Mouse (Mus musculus) forebrain, postnatal 0 days (tissue): ENCODE measurements around the gene Runx1. TPM values are rescaled to one million over a fixed set of nuclear protein-coding genes. Genes with fewer than 3 reads are reported as not detected.
A peak's percentile ranks its signal among the peaks of the same experiment; 100 is the strongest.

Experiments used
- ATAC-seq: fragments of 200-750 bp; cut with Nextera tagmentation; 2 replicates; pipeline ENCODE4 v1.8.0; 2017; ENCODE audit warnings: mild to moderate bottlenecking, moderate library complexity
- DNase-seq: peaks from one replicate; pipeline ENCODE4 v3.0.0-alpha.2; 2015
- H3K27ac ChIP-seq: fragments of 300-500 bp; sonication (generic); 2 replicates; pipeline ENCODE4 v1.5.1; 2014; ENCODE audit warnings: low read depth, mild to moderate bottlenecking, antibody characterized with exemption, low read length, moderate library complexity, mixed read lengths
- H3K27me3 ChIP-seq: fragments of 300-500 bp; sonication (generic); 2 replicates; pipeline ENCODE4 v1.6.1; 2014; ENCODE audit warnings: mild to moderate bottlenecking, low read length, mixed read lengths; ENCODE audit not compliant: insufficient read depth
- H3K36me3 ChIP-seq: fragments of 300-500 bp; sonication (generic); 2 replicates; pipeline ENCODE4 v1.6.1; 2014; ENCODE audit warnings: mild to moderate bottlenecking, moderate library complexity; ENCODE audit not compliant: insufficient read depth
- H3K4me1 ChIP-seq: fragments of 300-500 bp; sonication (generic); 2 replicates; pipeline ENCODE4 v1.6.1; 2014; ENCODE audit warnings: antibody characterized with exemption; ENCODE audit not compliant: insufficient read depth
- H3K4me2 ChIP-seq: fragments of 300-500 bp; sonication (generic); 2 replicates; pipeline ENCODE4 v1.6.1; 2014; ENCODE audit warnings: low read depth, mild to moderate bottlenecking, moderate library complexity
- H3K4me3 ChIP-seq: fragments of 300-500 bp; sonication (generic); 2 replicates; pipeline ENCODE4 v1.5.1; 2014; ENCODE audit warnings: low read depth, low read length, mixed read lengths
- H3K9ac ChIP-seq: fragments of 300-500 bp; sonication (generic); 2 replicates; pipeline ENCODE4 v1.6.1; 2014; ENCODE audit warnings: mild to moderate bottlenecking
- H3K9me3 ChIP-seq: fragments of 300-500 bp; sonication (generic); 2 replicates; pipeline ENCODE4 v1.6.1; 2016; ENCODE audit warnings: low read length
- CTCF ChIP-seq: sonication (generic); IDR thresholded peaks from 2 replicates; pipeline ENCODE4 v1.5.1; 2016; ENCODE audit warnings: antibody characterized with exemption, control low read depth, low read depth
- whole genome bisulfite sequencing: fragments of 180-500 bp; shearing (Covaris S2); extraction: QIAGEN DNeasy Blood & Tissue Kit; methylation state at CpG from one replicate; pipeline ENCODE4 v1.1.7; 2014; 5-methylcytosine and 5-hydroxymethylcytosine counted together
- polyA plus RNA-seq: library from polyadenylated mRNA; unstranded; fragments of >200 nt; fragmentation: Nextera tagmentation; extraction: Ambion mirVana; gene quantifications from 2 replicates; pipeline ENCODE4 v1.2.1, GENCODE M21; 2015
- total RNA-seq: library from RNA; depleted of rRNA; stranded (reverse); fragments of >200 nt; gene quantifications from 2 replicates; pipeline ENCODE4 v1.2.3, GENCODE M21; 2014

Gene Runx1
- total and polyA plus RNA-seq, 2 experiments from 2014 or later = 0.46 to 1.2 TPM

- Histone ChIP-seq H3K27ac (no peak overlapping the region), H3K4me1 (no peaks in the 10 kb centered on the region), H3K9ac (no peak overlapping the region), H3K4me2 (no peak overlapping the region), H3K27me3 (no peaks in the 10 kb centered on the region), H3K4me3 (no peak overlapping the region), H3K9me3 (no peaks in the 10 kb centered on the region), H3K36me3 (no peaks in the 10 kb centered on the region)
- 99% methylated on average over 7 of the region's 7 CpGs for WGBS
- DNase-seq = no peak
- no peak for TF ChIP-seq CTCF
- ATAC-seq = no peak
Measured at GRCm38 (mm10) chr16:92629829-92630228, 196.1 kb downstream of the Runx1 start.

- Histone ChIP-seq H3K27me3 (no peaks in the 10 kb centered on the region), H3K4me2 (no peak overlapping the region), H3K27ac (no peak overlapping the region), H3K9me3 (no peaks in the 10 kb centered on the region), H3K36me3 (no peaks in the 10 kb centered on the region), H3K4me1 (no peaks in the 10 kb centered on the region), H3K4me3 (no peak overlapping the region), H3K9ac (no peak overlapping the region)
- no peak for DNase-seq
- WGBS = 11% methylated on average over 6 of the region's 6 CpGs
- peak; percentile 74 for ATAC-seq
- TF ChIP-seq CTCF = no peak
Measured at GRCm38 (mm10) chr16:92627262-92627661, 198.7 kb downstream of the Runx1 start.

GRCm38 (mm10) chr16:92623953-92624352 is 202.0 kb downstream of the Runx1 start:
- Histone ChIP-seq H3K27me3 (no peaks in the 10 kb centered on the region), H3K4me2 (no peak overlapping the region), H3K4me3 (no peak overlapping the region), H3K9me3 (no peaks in the 10 kb centered on the region), H3K27ac (no peak overlapping the region), H3K9ac (no peak overlapping the region), H3K36me3 (no peaks in the 10 kb centered on the region), H3K4me1 (no peaks in the 10 kb centered on the region)
- TF ChIP-seq CTCF = no peak
- ATAC-seq (no peak), DNase-seq (no peak)
- WGBS = 73% methylated on average over 11 of the region's 11 CpGs

DNA sequence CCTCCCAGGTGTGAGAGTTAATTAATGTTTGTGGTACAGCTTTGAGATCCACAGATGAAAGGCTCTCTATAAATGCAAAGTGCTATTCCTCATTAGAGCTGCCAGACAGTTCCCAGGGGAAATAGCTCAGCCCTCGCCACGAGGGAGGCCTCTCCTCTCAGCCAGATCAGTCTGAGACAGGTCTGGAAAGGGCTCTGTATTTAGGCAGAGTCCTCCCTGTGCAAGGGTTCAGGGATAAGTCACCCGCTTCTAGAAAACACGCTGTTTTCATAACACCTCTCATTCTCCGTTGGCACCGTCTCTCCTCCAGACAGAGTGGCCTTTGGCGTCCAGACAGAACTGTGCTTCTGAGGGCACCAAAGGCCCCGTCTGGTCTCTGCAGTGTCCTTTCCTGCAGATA is 204.1 kb downstream of the Runx1 start:
- Histone ChIP-seq H3K36me3 (no peaks in the 10 kb centered on the region), H3K9ac (no peak overlapping the region)

DNA sequence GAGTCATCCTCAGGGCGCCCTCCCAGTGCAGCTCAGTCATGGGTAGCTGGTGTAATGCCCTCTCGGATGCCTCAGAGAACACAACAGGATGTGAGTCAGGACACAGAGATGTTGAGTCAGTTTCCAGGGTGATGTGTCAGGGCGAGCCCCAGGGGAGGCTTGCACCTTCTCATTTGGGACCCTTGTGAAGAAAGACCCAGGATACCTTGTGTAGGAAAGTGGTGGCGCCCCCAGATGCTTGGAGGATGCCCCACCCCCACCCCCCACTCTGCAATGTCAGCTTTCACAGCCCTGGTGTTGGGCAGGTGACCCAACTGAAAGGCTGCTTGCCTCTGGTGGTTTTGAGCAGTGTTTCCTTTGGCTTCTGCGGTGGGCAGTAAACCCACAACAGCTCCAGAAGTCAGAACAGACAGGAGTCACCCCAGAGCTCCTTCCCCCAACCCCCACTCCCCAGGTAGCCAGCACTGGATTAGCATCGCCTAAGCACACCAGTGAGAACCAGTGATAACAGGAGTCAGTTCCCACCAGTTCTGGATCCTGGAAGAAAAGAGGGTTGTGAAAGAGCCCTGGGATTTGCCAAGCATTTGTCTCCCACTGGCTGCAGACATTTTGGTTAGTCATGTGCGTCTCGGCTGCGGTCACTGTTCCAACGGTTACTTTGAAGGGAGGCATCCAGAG is 205.0 kb downstream of the Runx1 start:
- Histone ChIP-seq H3K4me3 (no peak overlapping the region), H3K9ac (no peak overlapping the region), H3K4me2 (no peak overlapping the region), H3K4me1 (no peaks in the 10 kb centered on the region), H3K9me3 (no peaks in the 10 kb centered on the region), H3K36me3 (no peaks in the 10 kb centered on the region), H3K27me3 (no peaks in the 10 kb centered on the region), H3K27ac (no peak overlapping the region)
- WGBS = 64% methylated on average over 10 of the region's 10 CpGs
- ATAC-seq = no peak
- no peak for TF ChIP-seq CTCF
- no peak for DNase-seq

More for the DNA sequence above, 204.1 kb downstream of the Runx1 start:
- TF ChIP-seq CTCF = no peak
- DNase-seq (no peak), ATAC-seq (no peak)
- Histone ChIP-seq H3K27ac (no peak overlapping the region), H3K9me3 (no peaks in the 10 kb centered on the region), H3K27me3 (no peaks in the 10 kb centered on the region), H3K4me3 (no peak overlapping the region), H3K4me2 (no peak overlapping the region), H3K4me1 (no peaks in the 10 kb centered on the region)
- WGBS = 49% methylated on average over 8 of the region's 8 CpGs

GRCm38 (mm10) chr16:92616839-92617238 is 209.1 kb downstream of the Runx1 start:
- no peak overlapping the region for H3K27ac ChIP-seq
- H3K9ac ChIP-seq = no peak overlapping the region
- H3K27me3 ChIP-seq = no peaks in the 10 kb centered on the region
- no peaks in the 10 kb centered on the region for H3K4me1 ChIP-seq
- no peak overlapping the region for H3K4me2 ChIP-seq
- no peak overlapping the region for H3K4me3 ChIP-seq
- no peak for ATAC-seq
- H3K36me3 ChIP-seq = no peaks in the 10 kb centered on the region
- WGBS = 90% methylated on average over 2 of the region's 2 CpGs
- no peaks in the 10 kb centered on the region for H3K9me3 ChIP-seq
- TF ChIP-seq CTCF = no peak
- DNase-seq = no peak

DNA sequence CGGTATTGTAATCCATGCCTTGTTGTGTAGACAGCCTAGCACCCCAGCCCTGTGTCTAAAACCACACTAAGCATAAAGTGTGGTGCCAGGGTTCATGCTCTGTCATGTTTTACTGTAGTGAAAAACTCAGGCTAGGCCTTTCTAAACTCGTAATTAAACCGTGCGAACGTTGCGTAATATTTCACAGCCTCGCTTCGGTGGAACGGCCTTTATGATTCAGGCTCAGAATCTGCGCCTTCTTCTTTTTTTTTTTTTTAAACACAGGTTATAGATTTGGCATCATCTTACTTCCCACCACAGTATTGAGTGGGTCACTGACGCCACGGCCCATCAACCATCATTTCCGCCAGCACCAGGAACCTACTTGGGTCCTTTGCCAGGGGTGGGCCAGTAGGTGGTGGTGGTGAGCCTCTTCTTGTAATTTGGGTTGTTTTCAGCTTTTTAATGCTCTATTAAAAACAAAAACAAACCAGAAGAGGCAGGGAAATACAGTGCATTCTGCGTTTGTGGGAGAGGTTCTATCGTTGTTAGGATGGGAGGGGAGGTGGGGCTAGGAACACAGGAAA is 210.6 kb downstream of the Runx1 start:
- H3K27me3 ChIP-seq = 0 out of 2 replicates have a peak, but pooled peaks cover 7% of the 10 kb centered on the region
- ATAC-seq (no peak), DNase-seq (no peak)
- H3K9me3 ChIP-seq = no peaks in the 10 kb centered on the region
- no peaks in the 10 kb centered on the region for H3K36me3 ChIP-seq
- H3K9ac ChIP-seq = no peak overlapping the region
- no peak overlapping the region for H3K4me2 ChIP-seq
- no peaks in the 10 kb centered on the region for H3K4me1 ChIP-seq
- no peak overlapping the region for H3K4me3 ChIP-seq
- H3K27ac ChIP-seq = no peak overlapping the region
- peak; percentile 18; the same call in 1 of the 2 replicates for TF ChIP-seq CTCF
- WGBS = 94% methylated on average over 15 of the region's 15 CpGs
